Mouse (Mus musculus) liver, embryonic 14.5 days (tissue): Measurements from ENCODE around the gene Dnal1. TPM values are rescaled to one million over a fixed set of nuclear protein-coding genes. Genes with fewer than 3 reads are reported as not detected.

ENCODE experiments used
- ATAC-seq: fragments of 200-750 bp; cut with Nextera tagmentation; 2 replicates; pipeline ENCODE4 v1.8.0; 2017; ENCODE audit warnings: moderate number of reproducible peaks, mild to moderate bottlenecking, moderate library complexity; ENCODE audit not compliant: insufficient read depth
- DNase-seq, 3 experiments: peaks; one replicate each; pipeline ENCODE4 v3.0.0-alpha.2; 2012 to 2013; ENCODE audit warnings: low read depth in 3 of 3, low spot score in 3 of 3
- H3K27ac ChIP-seq: fragments of 300-500 bp; sonication (generic); 2 replicates; pipeline ENCODE4 v1.5.1; 2014; ENCODE audit warnings: moderate library complexity, mild to moderate bottlenecking, control low read depth, inconsistent platforms
- H3K27me3 ChIP-seq: fragments of 300-500 bp; sonication (generic); 2 replicates; pipeline ENCODE4 v1.6.1; 2014; ENCODE audit warnings: mild to moderate bottlenecking, low read length, moderate library complexity; ENCODE audit not compliant: control insufficient read depth, insufficient read depth
- H3K36me3 ChIP-seq: fragments of 300-500 bp; sonication (generic); replicated peaks from 2 replicates; pipeline ENCODE4 v1.6.1; 2014; ENCODE audit warnings: low read depth; ENCODE audit not compliant: control insufficient read depth, insufficient read depth
- H3K4me1 ChIP-seq, 2 experiments: fragments of 200-500 bp in 1 of 2; fragments of 300-500 bp in 1 of 2; sonication (generic) in 1 of 2; replicated peaks; 2 replicates each; pipeline ENCODE4 v1.6.1; 2012 to 2014; ENCODE audit warnings: antibody characterized with exemption in 1 of 2, inconsistent platforms in 1 of 2, low read length in 1 of 2; ENCODE audit not compliant: control insufficient read depth in 2 of 2, insufficient read depth in 2 of 2
- H3K4me2 ChIP-seq: fragments of 300-500 bp; sonication (generic); 2 replicates; pipeline ENCODE4 v1.6.1; 2014; ENCODE audit warnings: low read depth, mild to moderate bottlenecking, control low read depth, moderate library complexity
- H3K4me3 ChIP-seq, 2 experiments: fragments of 200-500 bp in 1 of 2; fragments of 300-500 bp in 1 of 2; sonication (generic) in 1 of 2; 2 replicates each; pipeline ENCODE4 v1.5.1; 2012 to 2014; ENCODE audit warnings: low read depth in 2 of 2, low read length in 2 of 2, mild to moderate bottlenecking in 2 of 2, control low read depth in 1 of 2, inconsistent platforms in 1 of 2, moderate library complexity in 1 of 2; ENCODE audit not compliant: insufficient read depth in 1 of 2
- H3K9ac ChIP-seq: fragments of 300-500 bp; sonication (generic); replicated peaks from 2 replicates; pipeline ENCODE4 v1.6.1; 2014; ENCODE audit warnings: mild to moderate bottlenecking, control low read depth, moderate library complexity
- H3K9me3 ChIP-seq: fragments of 300-500 bp; sonication (generic); 2 replicates; pipeline ENCODE4 v1.6.1; 2016; ENCODE audit warnings: low read length, mixed read lengths; ENCODE audit not compliant: control insufficient read depth
- CTCF ChIP-seq: IDR thresholded peaks from 2 replicates; pipeline ENCODE4 v1.5.1; 2016; ENCODE audit warnings: antibody characterized with exemption, low read depth, control low read depth
- EP300 ChIP-seq: IDR thresholded peaks from 2 replicates; pipeline ENCODE4 v1.6.1; 2016; ENCODE audit warnings: antibody characterized with exemption, low read depth
- WGBS: fragments of 180-500 bp; shearing (Covaris S2); extraction: QIAGEN DNeasy Blood & Tissue Kit; methylation state at CpG from one replicate; pipeline ENCODE4 v1.1.7; 2014; ENCODE audit not compliant: insufficient replicate concordance; 5-methylcytosine and 5-hydroxymethylcytosine counted together
- polyA plus RNA-seq, 2 experiments: library from polyadenylated mRNA; depleted of rRNA in 1 of 2; stranded (reverse) in 1 of 2; unstranded in 1 of 2; fragments of >200 nt; fragmentation: Nextera tagmentation in 1 of 2; extraction: Ambion mirVana in 1 of 2; gene quantifications; 2 replicates each; pipeline versions ENCODE4 v1.2.1 to v1.2.3; 2012 to 2014

Gene Dnal1
- polyA plus RNA-seq, 2 experiments = 0.04 to 0.44 TPM

DNA sequence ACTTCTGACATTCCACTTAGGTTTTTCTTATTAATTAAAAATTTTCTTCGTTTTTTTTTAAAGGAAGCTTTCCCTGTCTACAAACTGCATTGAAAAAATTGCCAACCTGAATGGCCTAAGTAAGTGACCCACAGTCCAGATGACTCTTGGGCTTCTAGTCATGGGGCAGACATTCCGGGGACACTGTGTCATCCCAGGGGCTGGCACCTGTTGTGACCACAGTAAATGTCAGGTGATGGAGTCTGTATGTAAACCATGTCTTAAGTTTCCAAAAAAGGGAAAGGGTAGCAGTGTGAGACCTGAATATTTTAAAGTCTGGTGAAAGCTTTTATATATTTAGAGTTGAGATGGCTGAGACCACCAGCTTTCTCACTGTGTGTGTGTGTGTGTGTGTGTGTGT lies 12.7 kb downstream of the Dnal1 start:
- H3K9ac ChIP-seq = no peak overlapping the region
- no peaks in the 10 kb centered on the region for H3K36me3 ChIP-seq
- 61% methylated on average over 2 of the region's 2 CpGs for WGBS
- TF ChIP-seq CTCF = no peak
- TF ChIP-seq EP300 = no peak
- H3K4me2 ChIP-seq = no peak overlapping the region
- H3K4me1 ChIP-seq = no peaks in the 10 kb centered on the region
- H3K27ac ChIP-seq = no peak overlapping the region
- H3K4me3 ChIP-seq = no peak overlapping the region
- ATAC-seq = no peak
- DNase-seq = no peak
- H3K27me3 ChIP-seq = no peaks in the 10 kb centered on the region
- no peaks in the 10 kb centered on the region for H3K9me3 ChIP-seq

GRCm38 (mm10) chr12:84128576-84128975 lies 14.4 kb downstream of the Dnal1 start:
- TF ChIP-seq EP300 (no peak), CTCF (no peak)
- DNase-seq (no peak), ATAC-seq (no peak)
- H3K4me2 ChIP-seq = no peak overlapping the region
- H3K36me3 ChIP-seq = no peaks in the 10 kb centered on the region
- no peaks in the 10 kb centered on the region for H3K9me3 ChIP-seq
- 71% methylated on average over 6 of the region's 6 CpGs for WGBS
- no peaks in the 10 kb centered on the region for H3K4me1 ChIP-seq
- H3K9ac ChIP-seq = no peak overlapping the region
- no peak overlapping the region for H3K27ac ChIP-seq
- no peaks in the 10 kb centered on the region for H3K27me3 ChIP-seq
- no peak overlapping the region for H3K4me3 ChIP-seq

DNA sequence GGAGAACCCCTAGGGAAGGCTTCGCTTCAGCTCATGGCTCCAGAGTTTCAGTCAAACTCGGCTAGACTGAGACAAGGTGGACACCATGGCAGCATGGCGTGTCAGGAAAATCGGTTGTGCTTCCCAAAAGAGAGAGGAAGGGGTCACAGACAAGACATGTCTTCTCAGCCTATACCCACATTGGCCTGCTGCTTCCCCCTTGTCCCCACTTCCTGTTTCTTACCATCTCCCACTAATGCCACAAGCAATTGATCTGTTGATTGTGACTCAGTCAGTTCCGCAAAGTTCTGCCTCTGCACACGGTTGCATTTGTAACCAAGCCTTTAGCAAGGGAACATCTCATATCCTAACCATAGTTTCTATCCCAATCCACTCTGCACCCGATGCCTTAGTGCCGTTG lies 15.8 kb downstream of the Dnal1 start:
- Histone ChIP-seq H3K36me3 (no peaks in the 10 kb centered on the region), H3K9ac (no peak overlapping the region), H3K4me1 (no peaks in the 10 kb centered on the region), H3K9me3 (no peaks in the 10 kb centered on the region), H3K27me3 (no peaks in the 10 kb centered on the region), H3K27ac (no peak overlapping the region), H3K4me3 (no peak overlapping the region), H3K4me2 (no peak overlapping the region)
- no peak for ATAC-seq
- WGBS = 51% methylated on average over 8 of the region's 8 CpGs
- TF ChIP-seq CTCF (no peak), EP300 (no peak)
- DNase-seq = no peak

DNA sequence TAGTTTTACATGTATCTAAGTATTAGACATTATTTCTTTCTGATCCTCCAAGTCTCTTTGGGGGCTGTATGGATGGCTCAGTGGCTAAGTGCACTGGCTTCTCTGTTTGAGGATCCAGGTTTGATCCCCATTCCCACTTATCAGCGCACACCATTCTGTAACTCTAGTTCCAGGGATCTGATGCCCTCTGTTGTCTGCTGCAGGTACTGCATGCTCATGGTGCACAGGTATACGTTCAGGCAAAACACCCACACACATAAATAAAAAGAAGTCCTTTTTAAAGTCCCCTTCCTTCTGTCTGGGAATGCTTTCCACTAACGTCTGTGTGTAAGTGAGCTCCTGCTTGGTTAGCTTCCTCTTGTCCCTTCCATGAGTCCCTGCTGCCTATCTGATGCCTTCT lies 18.1 kb downstream of the Dnal1 start:
- ATAC-seq (no peak), DNase-seq (peak in 1 of 3 experiments; percentile 35)
- Histone ChIP-seq H3K9me3 (no peaks in the 10 kb centered on the region), H3K27me3 (no peaks in the 10 kb centered on the region), H3K36me3 (no peaks in the 10 kb centered on the region), H3K4me1 (no peaks in the 10 kb centered on the region), H3K4me3 (no peak overlapping the region), H3K4me2 (no peak overlapping the region), H3K9ac (no peak overlapping the region), H3K27ac (no peak overlapping the region)
- 56% methylated on average over 3 of the region's 3 CpGs for WGBS
- TF ChIP-seq EP300 = no peak
- peak; percentile 87 for TF ChIP-seq CTCF

GRCm38 (mm10) chr12:84137131-84137530 lies 23.0 kb downstream of the Dnal1 start:
- Histone ChIP-seq H3K9me3 (no peaks in the 10 kb centered on the region), H3K27ac (no peak overlapping the region), H3K36me3 (no peaks in the 10 kb centered on the region), H3K27me3 (no peaks in the 10 kb centered on the region), H3K4me2 (no peak overlapping the region), H3K4me3 (no peak overlapping the region), H3K9ac (no peak overlapping the region), H3K4me1 (no peaks in the 10 kb centered on the region)
- no peak for ATAC-seq
- 86% methylated on average over 7 of the region's 7 CpGs for WGBS
- no peak for TF ChIP-seq CTCF
- TF ChIP-seq EP300 = no peak
- no peak for DNase-seq

GRCm38 (mm10) chr12:84140135-84140534 lies 26.0 kb downstream of the Dnal1 start:
- Histone ChIP-seq H3K9me3 (no peaks in the 10 kb centered on the region), H3K36me3 (no peaks in the 10 kb centered on the region), H3K27me3 (no peaks in the 10 kb centered on the region), H3K4me1 (no peaks in the 10 kb centered on the region), H3K9ac (no peak overlapping the region), H3K4me2 (no peak overlapping the region), H3K4me3 (no peak overlapping the region), H3K27ac (no peak overlapping the region)
- TF ChIP-seq CTCF (no peak), EP300 (no peak)
- WGBS = 60% methylated on average over 4 of the region's 4 CpGs
- DNase-seq = no peak
- ATAC-seq = no peak
